Mouse (Mus musculus): Measurements from ENCODE around the gene Gm4707.
"Not testable (repeated sequence)": the region's sequence is repeated elsewhere in the genome, so short reads cannot be mapped to it uniquely, and the experiment has no call there.

Gm4707 gene

GRCm38 (mm10) chr17:71444718-71445117 is 15.0 kb downstream of the Gm4707 start:
- DNase-seq (ENCODE audit: low spot score in 2 of 2) = no peak

GRCm38 (mm10) chr17:71444126-71444525 is 15.6 kb downstream of the Gm4707 start:
- DNase-seq (ENCODE audit: low spot score in 2 of 2) = no peak

- DNase-seq (ENCODE audit: low spot score in 2 of 2) = no peak
Measured at GRCm38 (mm10) chr17:71443273-71443672, 16.4 kb downstream of the Gm4707 start.

GRCm38 (mm10) chr17:71422502-71422901 is 37.2 kb downstream of the Gm4707 start:
- not testable (repeated sequence) for DNase-seq (ENCODE audit: low spot score in 2 of 2)

- not testable (repeated sequence) for DNase-seq (ENCODE audit: low spot score in 2 of 2)
Measured at GRCm38 (mm10) chr17:71419448-71419847, 40.3 kb downstream of the Gm4707 start.

- no peak for DNase-seq (ENCODE audit: low spot score in 2 of 2)
Measured at GRCm38 (mm10) chr17:71417008-71417407, 42.7 kb downstream of the Gm4707 start.
